Mouse (Mus musculus) lung, postnatal 4 days (tissue): ENCODE results near the gene Ntsr1.
A peak's percentile ranks its signal among the peaks of the same experiment; 100 is the strongest.

Source experiments
- DNase-seq, 2 experiments: peaks; one replicate each; pipeline ENCODE4 v3.0.0; 2021

Ntsr1 gene

DNA sequence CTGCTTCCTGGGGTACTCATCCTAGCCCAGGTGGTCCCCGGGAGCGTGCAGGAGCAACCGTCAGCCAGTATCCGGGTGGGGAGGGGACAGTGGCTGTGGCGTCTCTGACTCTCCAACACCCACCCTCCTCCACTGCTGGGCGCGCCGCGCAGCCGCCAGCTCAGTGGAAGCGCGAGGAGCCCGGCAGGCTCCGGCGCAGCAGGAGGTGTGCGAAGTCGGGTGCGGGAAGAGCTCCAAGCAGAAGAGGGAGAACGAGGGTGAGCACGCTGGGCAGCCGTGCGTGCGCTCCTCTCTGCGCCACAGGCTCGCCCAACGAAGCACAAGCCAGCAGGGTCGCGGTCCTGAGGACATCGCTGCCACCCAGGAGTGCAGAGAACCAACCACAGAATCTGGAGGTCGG lies at the start of gene Ntsr1:
Gene Ntsr1 (plus strand): TSS at position 236 of the 400 bp plus-strand sequence.
- DNase-seq: no peak

DNA sequence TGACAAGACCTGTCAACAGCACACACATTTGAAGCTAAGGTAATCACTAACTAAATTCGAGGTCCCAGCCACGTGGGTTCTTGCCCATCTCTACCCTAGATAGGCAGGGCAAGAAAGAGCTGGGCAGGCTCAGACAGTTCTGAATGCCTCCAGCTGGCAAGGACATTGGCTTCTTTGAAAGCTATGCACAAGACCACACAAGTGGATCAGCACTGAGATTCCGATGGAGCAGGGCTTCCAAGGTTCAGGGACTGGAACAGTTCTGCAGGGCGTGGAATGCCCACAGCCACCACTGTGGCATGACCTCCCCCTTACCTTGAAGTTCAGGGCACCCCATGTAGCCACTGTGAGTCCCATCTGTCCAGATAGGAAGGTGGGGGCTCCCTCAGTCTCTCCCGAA lies 49.2 kb upstream of the Ntsr1 start:
- DNase-seq: no peak

DNA sequence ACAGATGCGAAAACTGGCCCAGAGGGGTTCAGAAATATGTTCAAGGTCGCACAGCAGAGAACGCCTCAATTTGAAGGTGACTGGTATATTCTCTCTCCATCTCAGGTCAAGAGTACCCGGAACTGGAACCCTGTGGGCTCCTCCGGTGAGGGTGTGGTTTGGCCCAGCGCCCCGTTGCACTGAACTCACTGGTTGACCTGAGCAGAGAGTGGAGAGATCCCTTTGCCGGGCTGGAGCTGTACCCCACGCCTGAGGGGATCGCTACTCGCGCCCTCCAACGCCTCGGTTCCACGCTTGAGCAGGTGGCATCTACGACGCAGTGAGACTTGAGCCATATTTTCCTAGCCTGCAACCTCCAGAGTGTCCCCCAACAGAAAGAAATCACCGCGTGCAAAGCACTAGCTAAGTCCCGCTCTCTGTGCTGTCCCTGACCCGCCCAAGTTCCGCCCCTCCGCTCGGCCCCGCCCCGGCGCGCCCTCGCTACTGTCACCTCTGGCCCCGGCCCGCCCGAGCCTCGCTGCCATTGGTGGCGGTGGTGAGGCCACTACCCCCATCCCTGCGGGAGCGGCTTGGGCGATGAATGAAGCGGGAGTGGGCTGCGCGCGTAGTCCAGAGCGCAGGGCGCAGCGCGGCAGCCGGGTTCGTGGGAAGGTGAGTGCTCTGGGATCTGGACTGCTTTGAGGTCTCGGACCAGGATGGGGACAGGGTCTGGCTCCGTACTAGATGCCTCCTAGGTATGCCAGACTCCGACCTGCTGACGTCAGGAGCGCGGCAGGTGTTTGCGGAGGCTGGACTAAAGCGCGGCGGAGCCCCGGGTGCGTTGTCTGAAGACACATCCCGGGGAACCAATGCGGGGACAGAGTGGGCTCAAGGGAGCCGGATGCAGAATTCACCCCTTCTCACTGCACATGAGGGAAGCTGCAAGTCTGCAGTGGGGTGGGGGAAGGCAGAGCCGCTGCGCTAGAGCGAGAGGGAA lies 43.8 kb upstream of the Ntsr1 start, which contains the start of gene Slco4a1:
Gene Slco4a1 (plus strand): TSS at position 523 of the 976 bp plus-strand sequence.
- peak; percentile 88 to 90 for DNase-seq

DNA sequence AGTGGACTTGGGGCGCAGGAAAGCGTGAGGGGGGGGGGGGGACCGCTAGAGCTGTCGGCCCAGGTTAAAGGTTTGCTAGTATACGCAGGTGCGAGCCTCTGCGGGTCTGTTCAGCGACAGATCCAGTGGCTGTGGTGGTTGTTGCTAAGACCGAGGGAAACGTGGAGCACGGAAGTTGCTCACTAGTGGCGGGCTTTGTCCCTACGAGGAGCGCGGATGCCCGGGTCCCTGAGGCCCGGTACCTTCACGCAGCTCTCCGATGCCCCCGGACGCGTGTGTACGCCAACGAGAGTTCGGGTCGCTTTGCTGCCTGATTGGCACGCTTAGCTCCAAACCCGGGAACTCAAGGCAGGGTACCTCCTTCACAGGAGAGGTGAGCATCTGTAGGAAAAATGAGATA lies 43.1 kb upstream of the Ntsr1 start:
- DNase-seq: no peak

DNA sequence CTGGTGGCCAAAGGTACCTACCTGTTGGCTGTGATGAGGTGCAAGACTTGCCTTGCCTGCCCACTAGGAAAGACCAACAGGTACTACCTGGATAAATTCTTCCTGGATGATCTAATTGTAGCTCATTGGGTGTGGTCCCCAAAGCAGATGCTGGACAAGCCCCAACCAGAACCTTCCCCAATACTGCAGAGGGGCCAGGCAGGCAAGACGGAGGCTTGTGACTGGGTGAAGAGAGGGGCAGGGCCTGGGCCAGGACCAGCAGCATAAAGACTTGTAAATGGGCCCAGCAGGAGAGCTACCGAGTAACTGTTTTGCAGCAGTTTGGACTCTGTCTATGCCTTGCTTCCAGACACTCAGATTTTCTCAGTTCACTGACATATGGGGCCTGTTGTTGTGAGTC lies 42.1 kb upstream of the Ntsr1 start:
- no peak for DNase-seq

DNA sequence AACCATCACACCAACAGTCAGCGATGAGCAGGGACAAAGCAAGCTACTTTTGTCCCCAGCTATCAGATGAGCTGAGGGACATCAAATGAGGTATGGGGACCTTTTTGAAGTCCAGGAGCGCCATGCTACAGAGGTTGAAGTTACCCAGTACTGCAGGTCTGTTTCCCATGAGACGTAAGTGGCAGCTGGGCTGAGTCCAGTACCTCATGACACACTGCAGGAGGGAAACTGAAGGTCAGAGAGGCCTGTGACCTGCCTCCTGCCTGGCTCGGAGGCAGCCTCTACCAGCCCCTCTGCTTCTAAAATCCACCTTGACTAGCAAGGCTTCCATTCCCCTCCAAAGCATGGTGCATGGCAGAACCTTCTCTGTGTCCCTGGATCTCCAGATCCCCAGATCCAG lies 40.3 kb upstream of the Ntsr1 start:
- no peak for DNase-seq

DNA sequence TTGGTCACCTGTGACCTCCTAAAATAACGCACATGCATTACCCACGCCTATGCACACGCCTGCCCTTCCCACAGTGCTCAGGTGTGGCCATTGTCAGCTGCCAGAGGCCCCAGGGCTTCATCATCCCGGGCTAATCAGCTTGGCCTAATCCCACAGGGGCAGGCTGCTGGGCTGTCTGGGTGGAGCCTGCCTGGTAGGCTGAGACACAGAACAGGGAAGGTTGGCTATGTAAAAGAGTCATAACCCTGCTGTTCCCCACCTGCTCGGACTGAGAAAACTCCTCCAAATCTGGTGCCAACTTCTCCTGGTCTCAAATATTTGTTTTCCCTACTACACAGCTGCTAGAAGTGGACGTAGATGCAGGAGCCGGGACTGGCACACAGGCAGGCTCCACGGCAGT lies 39.0 kb upstream of the Ntsr1 start:
- DNase-seq: no peak

DNA sequence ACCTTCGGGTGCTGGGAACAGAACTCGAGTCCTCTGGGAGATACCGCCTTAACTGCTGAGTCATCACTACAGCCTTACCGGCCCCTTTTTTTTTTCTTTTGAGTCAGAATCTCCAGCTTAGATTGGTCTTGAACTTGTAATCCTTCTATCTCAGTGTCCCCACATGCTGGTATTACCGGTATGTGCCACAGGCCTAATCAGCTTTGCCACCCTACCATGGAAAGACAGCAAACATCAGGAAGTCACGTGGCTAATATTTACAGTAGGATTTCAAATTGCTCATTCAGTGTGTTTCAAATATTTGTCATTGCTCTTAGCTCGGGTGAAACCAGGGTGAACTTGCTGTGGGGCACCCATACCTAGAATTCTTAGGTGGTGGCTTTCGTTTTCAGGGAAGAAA lies 37.2 kb upstream of the Ntsr1 start:
- peak in 1 of 2 experiments; percentile 19 for DNase-seq

DNA sequence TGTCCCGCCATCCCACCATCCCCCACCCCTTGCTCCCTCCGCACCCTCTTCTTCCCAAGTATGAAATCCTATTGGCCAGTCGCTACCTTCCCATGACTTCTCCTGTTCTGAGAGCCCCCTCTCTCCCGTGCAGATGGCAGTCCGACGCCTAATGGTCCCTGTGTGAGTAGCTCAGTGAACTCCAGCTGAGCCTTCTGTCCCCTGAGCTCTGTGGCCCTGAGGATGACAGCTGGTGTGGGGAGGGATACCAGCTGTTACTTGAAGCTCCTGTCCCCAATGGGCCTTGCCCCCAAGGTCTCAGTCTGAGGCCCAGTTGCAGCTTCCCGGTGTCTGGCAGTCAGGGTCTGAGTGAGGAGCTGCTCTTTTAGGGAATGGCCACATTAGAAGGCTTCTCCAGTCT lies 33.3 kb upstream of the Ntsr1 start:
- peak in 1 of 2 experiments; percentile 55 for DNase-seq

DNA sequence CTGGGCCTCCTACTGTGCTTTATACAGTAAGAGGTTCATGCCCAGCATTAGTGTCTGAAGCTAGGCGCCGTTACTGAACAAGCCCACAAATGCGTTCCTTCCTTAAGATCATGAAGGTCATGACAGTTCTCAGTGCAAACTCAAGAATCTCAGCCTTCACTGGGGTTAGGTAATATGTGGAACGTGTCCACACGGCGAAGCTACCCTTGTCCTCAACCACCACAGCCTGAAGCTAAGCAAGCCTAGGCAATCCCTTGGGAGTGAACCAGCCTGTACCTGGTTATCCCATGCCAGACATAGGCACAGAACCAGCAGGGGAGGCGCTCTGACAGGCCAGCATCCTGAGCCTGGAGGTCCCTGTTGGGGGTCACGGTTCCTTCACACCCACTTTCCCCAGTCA lies 30.9 kb upstream of the Ntsr1 start:
- DNase-seq: no peak

DNA sequence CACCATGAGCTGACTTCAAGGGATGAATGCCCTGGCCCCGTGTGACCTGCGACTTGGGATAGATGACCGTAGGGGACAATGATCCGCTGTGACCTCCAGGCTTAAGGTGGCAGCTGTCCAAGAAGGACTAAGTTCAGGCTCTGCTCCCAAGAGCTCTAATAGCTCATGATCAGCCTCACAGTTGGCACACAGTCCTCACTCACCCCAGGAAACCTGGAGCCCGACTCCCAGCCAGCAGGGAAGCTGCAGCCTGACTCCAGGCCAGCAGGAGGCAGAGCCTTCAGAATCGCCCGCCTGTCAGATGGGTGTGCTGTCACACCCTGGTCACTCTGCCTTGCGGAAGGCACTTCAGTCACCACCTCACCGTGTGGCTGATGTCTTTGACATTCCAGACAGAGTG lies 30.0 kb upstream of the Ntsr1 start:
- no peak for DNase-seq

DNA sequence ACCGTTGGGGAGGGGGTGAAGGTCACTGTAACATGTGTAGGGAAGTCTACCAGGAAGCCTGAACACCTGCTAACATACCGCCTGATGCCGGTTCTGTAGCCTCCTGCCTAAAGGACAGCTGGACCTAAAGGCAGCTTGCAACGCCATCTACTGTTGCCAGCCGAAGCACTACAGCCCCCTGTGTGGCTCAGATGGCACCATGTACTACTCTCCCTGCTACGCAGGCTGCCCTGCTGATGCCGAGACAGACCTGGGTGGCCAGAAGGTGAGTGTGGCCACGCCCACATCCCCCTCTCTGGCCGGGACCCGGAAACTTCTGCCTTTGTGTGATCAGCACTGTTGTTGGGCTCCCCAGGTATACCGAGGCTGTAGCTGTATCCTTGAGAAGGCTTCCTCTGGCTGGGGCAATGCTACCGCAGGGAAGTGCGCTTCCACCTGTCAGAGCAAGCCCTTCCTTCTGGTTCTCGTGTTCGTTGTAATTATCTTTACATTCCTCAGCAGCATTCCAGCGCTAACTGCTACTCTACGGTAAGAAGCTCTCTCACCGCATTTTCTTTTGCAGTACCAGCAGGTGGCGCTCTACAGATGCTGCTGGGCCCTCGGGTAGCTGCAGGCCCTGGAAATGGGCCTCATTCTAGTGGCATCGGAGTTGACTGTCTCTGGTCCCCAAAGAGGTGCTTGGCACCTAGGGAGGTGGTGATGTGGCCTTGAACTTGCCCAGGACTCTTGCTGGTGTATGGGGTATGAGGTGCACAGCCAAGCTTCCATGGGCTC lies 27.3 kb upstream of the Ntsr1 start:
- peak in 1 of 2 experiments; percentile 58 for DNase-seq

DNA sequence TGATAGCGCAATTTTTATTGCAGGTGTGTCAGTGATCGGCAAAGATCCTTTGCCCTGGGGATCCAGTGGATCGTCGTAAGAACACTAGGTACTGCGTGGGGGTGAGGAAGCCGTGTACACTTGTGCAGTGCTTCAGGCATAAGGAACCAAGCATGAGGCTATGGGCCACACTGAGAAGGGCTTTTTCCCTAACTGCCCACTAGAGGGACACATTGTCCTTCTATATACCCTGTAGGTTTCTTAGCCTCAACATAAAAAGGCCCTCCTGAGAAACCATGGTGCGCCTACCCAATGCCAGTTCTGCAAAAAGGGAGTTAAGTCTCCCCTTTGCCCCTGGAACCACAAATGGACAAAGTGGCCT lies 26.7 kb upstream of the Ntsr1 start:
- peak in 1 of 2 experiments; percentile 51 for DNase-seq

DNA sequence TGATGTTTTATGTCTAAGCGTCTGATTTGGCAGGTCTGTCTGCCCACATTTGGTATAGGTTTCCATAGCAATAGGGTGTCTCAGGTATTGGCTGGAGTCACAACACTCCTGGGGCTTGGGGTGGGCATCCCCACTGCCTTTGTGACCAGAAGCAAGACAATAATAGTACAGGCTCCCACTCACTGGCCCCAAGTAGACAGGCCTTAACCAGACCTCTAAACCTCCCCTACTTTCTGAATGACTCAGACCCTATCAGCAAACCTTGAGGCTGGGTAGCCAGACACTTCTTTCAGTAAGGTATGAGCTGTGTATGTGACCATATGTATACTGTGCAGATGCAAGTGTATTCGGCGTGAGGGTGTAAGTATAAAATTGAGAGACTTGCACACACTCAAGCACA lies 24.9 kb upstream of the Ntsr1 start:
- no peak for DNase-seq

DNA sequence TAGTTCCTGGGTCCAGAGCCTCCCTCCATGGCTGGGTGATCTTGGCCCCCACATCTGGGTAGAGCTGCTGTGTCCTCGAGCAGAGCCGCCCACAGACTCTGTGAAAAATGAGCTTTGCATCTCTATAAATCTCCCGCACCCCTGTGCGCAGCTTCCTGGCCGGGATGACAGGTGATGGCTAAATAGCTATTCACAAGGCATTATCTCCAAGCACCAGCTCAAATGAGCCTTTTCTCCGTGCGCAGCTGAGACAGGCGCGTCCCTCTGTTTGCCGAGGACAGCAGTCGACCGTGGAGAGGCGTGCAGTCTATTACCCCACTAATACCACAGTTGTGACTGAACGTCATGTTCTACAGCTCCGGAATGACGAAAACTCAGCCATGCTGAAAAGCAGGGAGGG lies 17.5 kb upstream of the Ntsr1 start:
- DNase-seq: no peak

DNA sequence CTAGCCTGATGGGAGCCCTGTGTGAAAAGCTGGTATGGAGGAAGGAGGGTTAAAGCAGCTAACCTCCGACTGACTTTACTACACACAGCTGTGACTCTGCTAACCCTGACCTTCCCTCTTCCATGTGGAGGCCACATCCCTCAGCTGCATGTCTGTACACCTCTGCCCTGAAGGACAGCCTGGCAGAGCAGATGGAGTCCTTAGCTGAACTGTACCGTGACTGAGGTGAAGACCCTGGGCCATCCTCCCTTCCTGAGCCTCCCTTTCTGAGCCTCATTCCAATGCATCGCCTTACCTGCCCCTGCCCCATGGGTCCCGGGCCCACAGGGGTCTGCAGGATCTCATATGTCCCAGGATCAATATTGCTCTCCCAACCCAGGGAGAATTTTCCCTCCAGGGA lies 14.9 kb upstream of the Ntsr1 start:
- DNase-seq: no peak

DNA sequence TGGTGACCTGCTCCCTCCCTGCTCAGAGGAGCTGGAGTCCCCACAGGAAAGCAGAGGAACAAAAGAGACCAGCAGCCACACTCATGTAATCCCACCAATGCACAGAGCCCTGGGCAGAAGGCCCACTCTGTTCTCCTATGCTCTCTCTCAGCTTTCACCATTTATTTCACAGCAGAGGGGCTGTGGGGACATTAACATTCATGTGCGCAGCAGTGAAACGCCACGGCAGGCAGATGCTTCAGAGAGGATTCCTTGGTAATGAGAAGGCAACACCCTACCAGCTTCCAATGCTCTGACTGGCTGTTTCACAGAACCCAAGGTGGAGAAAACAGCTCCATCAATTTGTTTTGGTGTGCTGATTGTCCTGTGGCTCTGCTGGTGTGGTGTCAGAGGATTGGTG lies 14.5 kb upstream of the Ntsr1 start:
- no peak for DNase-seq

DNA sequence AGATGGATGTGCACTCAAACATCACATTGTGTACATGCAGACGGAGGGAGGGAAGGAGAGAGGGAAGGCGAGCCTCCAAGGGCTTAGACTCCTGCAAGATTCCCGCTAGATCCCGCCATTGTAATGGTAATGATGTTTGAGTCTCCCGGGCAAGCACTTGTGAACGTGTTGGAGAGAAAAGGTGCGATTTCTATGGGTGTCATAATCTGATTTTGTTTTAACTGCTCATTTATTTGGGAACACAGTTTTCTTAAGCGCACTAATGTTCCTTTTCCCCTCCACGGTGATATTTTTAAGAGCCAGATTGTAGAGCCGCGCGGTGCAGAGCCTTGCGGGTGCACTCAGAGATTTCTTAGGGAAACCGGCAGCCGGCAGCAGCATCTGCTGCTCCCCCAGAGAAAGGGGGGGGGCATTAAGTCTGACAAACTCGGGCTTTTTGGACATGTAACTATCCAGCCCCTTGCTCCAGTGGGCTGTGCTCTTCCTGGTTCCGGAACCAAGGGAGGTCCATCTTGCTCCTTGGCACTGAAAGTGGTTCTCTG lies 11.5 kb upstream of the Ntsr1 start:
- no peak for DNase-seq

DNA sequence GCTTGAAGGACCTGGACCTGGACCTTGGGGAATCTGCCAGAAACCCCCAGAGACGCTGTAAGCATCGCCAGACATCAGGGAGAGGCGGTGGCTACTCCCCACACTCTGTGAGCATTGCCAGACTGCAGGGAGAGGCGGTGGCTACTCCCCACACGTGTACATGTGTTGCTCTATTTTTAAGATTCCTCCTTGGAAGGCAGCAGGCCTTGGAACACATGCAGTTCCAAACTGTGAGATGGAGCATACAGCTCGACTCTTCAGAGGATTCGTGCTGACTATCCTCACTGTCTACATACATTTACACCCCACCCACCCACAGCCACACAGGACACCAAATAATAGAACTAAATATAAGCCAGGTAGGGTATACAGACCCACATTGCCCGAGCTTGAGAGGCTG lies 3.9 kb upstream of the Ntsr1 start:
- no peak for DNase-seq

DNA sequence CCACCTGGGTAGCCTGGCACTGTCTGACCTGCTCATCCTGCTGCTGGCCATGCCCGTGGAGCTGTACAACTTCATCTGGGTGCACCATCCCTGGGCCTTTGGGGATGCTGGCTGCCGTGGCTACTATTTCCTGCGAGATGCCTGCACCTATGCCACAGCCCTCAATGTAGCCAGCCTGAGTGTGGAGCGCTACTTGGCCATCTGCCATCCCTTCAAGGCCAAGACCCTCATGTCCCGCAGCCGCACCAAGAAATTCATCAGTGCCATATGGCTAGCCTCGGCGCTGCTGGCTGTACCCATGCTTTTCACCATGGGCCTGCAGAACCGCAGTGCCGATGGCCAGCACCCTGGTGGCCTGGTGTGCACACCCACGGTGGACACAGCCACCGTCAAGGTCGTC lies 950 bp downstream of the Ntsr1 start:
- no peak for DNase-seq

DNA sequence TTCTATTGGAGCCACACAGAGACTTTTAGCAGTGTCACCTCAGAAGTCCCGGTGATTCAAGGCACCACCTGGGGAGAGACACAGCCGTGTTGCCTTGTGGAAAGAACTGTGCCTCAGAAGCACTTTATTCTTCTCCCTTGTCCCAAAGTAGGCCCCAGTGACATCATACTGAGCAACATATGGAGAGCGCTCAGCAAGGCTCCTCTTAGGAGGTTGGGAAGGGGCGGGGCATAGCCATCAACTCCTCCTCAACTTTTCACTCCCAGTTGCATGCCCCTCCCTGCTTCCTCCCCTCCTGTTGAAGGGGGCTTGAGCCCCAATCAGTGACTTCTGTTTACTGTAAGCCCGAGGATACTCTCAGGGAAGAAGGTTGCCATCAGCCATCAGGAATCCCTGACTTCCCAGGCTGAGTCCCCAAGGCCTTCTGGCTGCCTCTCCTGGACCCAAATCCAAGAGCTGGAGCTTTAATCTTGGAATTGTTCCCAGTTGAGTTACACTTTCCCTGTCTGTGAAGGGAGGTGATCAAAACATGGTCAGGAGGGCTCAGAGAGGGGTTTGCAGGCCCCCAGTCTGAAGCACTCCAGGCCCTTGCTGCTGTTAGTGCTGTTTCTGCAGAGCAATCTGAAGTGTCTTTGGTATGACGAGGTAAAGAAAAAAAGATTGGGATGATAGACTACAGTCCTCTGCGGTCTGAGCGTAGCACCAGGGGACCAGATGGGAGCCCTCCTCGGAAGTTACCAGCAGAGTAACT lies 1.6 kb downstream of the Ntsr1 start:
- DNase-seq: no peak

DNA sequence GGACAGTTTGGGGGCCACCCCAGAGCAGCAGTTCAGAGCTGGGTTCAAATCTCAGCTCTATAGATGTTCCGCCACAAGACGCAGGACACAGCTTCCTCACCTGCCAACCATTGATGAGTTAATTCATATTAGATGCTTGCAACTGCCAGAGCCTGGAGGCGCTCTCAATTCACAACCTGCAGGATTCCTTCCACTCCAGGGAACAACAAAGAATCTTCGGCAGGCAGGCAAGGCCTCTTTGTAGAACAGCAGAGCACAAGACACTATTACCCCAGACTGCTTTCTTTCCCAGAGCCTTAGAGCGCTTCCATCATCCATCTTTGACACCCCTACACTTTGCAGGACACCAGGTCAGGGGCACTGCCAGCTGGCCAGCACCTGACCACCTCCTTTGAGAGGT lies 6.5 kb downstream of the Ntsr1 start:
- no peak for DNase-seq
